Mouse (Mus musculus) right cerebral cortex, adult 2 months (tissue): ENCODE measurements around the gene Atp5e.
A peak's percentile ranks its signal among the peaks of the same experiment; 100 is the strongest.

Source experiments
- DNase-seq, 2 experiments: peaks; one replicate each; pipeline ENCODE4 v3.0.0; 2021 to 2022; ENCODE audit warnings: low spot score in 2 of 2

Atp5e gene

DNA sequence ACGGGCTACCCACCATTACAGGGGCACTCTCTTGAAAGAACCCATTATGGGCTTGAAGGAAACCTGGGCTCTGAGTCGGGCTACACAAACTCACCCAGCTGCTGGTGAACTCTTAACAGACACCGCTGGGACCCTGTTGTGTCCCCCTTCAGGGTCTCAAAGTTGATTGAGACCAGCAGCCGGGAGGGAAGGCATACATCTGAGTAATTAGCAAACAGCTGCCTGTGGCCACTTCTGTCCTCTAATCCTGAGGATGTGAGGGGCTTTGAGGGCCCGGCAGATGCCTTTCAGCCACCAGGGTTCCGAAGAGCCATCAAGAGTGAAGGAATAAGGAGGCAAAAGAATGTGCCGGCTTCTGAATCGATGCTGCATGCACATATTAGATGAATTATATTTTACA, 17.0 kb downstream of the Atp5e start:
- no peak for DNase-seq

DNA sequence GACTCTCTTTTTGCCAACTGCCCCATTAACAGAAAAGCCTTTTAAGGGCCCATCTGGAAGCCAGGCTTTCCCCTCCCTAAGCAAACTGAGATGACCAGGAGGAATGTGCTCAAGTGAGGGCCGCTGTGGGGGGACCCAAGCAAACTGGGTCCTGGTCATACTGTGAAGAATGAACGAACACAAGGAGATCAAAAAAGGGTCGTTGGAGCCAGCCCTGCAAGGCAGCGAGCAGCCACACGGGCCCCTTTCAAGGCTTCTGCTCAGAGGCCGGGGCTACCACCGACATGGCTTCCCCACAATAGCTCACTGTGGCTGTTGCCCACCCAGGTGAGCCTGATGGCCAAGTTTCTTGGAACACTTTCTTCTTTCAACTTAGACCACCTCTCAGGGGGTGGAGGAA, 17.4 kb downstream of the Atp5e start:
- no peak for DNase-seq

DNA sequence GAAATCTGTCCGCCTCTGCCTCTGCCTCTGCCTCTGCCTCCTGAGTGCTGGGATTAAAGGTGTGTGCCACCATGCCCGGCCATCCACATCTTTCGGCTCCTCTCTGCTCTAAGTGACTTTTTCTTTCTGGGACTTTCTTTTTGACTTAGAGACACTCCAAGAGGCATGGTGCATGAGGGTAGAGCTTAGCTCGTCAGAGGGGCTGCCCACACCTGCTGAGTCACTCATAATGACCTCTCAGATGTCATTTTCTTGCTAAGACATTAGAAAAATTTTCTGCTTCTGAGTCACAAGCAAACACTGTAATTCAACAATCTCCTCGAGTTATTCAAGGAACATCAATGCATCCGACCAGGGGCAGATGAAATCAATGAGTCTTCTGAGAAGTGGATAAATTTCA, 18.9 kb downstream of the Atp5e start:
- DNase-seq, result no peak

DNA sequence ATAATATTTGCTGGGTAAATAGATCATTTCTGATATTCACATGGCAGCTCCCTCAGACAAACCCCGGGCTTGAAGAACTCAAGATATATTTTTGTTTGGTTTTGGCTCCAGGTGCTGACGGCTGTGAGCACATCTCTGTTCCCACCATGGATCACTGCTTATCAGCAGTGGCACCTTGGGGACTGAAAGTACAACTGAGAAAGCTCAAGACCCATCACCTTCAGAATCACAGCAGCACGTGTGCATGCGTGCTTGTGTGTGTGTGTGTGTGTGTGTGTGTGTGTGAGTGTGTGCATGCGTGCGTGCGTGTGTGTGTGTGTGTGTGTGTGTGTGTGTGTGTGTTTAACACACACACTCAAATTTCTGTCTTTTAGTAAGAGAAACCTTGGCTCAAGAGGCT, 19.5 kb downstream of the Atp5e start:
- no peak for DNase-seq

DNA sequence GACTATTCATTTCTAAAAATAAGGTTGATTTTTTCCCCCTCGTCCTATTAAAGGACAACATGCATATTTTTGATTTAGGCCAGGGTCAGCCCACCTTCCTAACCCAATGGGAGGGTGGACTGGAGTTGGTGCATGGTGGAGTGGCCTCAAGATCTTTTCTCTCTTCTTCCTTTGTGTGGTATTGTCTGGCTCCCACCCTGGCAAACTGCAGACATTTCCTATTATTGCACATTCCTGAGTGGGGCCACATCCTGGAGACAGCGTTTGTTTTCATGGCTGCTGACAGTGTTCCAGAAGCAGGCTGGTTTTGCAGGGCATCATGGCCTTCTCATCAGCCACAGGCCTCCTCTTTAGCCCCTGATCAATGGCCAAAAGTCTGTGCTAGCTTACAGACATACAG, 20.9 kb downstream of the Atp5e start:
- no peak for DNase-seq

DNA sequence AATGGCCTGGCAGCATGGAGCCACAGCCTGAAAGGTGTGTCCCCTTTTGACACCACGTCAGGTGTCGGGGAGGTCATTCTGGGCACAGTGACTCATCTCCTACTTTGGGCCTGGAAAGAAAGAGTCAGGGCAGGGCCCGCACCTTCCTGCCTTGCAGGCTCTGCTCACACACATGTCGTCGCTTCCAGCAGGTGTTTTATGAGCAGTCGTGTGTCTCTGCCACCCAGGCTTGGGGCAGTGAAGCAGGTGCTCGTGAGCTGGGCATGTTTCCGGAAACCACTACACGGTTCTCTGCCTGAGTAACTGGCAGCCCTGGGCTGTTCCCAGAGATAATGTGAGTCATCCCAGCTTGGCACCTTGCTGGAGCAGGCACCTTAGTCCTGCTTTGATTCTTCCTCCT, 21.4 kb downstream of the Atp5e start:
- no peak for DNase-seq

DNA sequence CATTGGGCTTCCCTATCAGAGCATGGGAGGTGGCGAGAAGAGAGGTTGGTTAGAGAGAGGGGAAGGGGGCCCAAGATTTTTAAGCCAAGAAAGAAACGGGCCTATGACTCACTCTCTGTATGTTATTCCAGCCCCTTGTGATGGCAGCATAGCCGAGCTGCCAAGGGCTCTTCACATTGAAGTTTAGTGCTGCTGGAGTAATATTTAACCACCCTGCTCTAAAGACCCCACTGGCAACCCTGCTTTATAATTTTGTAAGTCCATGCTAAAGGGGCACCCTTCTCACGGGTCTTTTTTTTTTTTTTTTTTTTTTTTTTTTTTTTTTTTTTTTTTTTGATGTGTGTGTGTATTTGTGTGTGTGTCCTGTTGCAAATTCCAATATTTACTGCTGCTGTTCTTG, 22.0 kb downstream of the Atp5e start:
- no peak for DNase-seq

DNA sequence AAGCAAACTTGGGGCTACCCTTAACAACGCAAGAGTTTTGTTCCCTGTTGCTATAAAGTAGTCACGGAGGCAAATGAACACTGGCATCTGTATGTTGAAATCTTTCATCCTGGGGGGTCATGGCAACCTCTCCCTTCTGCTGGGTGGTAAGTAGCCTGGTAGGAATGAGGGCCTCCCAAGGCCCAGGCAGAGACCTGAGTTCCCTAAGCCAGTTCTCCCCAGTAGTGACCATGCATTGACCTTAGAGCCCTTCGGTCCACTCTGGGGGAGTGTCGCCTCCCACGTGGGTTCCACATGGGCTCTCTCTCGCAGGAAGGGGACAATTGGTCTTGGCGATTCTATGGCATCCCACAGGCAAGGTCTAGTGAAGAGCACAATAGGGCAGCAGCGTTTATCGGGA, 23.9 kb downstream of the Atp5e start:
- no peak for DNase-seq

DNA sequence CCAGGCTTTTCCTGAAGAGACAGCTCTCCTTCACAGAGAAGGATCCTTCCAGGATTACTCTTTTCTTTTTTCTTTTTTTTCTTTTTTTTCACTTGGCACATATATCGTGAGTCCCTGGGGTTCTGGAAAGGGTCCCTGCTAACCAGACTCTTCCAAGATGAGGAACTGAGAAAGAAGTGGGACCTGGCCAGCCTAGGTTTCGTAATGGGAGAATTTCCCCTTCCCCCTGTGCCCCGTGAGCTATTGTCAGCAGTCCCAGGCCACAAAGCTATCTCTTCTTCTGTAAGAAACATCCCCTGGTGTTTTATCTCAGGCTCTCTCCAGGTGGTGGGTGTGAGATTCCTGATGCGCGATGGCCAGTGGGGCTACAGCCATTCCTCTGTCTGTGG, 24.5 kb downstream of the Atp5e start:
- DNase-seq, result no peak

DNA sequence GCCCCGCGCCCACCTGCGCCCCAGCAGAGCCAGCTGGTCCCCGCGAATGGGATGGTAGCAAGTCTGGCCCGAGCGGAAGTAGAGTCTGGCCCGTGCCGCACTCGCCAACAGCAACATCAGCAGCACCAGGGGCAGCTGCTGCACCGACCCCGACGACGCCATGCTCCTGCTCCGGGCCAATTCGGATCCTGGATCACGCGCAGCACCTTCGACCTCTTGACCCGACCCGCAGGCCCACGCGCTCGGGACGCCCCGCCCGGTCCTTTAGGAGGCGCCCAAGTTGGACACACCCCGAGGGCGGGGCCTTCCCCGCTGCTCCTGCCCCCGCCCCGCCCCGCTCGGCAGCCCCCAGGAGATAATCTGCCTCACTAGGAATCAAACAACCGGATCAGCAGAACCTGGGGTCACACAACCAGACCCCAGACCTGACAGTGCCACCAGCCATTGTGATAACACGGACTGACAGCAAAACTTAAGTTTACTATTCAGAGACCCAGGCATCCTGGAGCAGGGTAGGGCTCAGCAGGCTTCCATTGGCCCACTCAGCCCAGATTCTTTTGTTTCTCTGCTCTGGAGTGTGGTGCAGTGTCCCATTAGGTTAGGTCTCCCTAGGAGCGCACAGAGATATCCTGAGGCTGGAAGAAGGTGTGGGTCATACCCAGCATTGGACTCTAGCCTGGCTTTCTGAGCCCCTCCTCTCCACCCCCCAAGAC, 25.0 kb downstream of the Atp5e start, which contains the start of gene Ctsz:
Gene Ctsz, minus strand, starts transcription at position 303 of the 713 bp plus-strand sequence.
- DNase-seq, result peak; percentile 19 to 43

DNA sequence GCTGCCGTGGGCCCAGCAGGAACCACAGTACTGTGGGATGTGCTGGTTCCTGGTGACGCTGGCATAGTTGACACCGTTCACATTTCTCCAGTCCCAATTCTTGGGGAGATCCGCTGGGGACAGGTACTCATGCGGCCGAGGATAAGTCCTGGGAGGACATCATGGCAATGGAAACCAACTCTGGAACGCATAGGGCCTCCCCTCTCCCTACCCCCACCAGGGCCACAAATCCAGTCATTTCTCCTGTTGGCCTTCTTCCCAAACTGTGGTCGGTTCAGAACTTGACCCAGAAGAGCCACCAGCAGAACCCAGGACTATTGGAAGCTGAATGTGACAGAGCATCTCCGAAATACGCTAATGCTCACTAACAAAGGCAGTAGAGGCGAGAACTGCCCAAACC, 25.7 kb downstream of the Atp5e start:
- no peak for DNase-seq

DNA sequence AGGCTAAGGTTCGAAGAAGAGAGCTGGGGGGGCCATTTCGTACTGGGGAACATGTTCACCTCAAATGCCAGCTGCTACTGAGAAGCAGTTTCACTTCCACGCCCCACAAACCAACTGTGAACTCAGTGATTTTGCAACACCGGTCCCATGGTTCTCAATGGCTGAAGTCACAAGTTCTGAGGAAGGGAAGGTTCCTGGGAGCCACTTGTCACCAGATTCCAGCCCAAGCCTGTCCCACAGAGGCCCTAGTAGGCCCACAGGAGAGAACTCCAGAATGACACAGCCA, 26.3 kb downstream of the Atp5e start:
- DNase-seq, result no peak

DNA sequence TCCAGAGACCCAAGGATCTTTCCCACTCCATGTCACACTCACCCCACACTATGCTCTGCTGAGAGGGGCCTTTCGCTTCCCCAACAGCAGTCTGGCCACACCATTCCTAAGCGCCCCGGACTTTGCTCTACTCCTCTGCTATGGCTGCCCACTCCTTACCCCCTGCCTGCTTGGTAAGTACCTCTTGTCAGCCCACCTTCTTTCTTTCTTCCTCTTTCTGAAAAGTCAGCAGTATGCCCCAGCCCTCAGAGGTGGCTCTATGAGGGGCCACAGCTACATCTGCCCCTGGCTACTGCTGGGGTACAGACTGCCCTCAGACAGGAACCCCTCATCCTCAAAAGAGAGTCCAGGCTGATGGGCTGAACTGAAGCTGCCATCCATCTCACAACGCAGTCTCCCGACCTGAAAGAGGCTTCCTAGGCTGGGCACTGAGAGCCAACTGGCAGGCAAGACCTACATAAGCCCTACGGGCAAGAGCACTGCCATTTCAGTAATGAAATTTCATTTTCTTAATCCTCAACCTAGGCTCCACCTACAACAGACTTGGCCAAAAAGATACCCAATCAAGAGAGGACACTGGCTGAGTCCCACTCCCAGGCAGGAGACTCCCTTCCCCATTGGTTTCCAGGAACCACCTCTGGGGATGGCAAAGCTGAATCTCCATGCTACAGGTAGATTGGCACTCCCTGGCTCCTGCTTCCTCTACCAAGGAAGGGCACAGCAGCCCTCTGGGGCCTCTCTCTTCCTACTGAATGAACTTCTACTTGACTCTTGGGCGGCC, 26.8 kb downstream of the Atp5e start:
- no peak for DNase-seq

DNA sequence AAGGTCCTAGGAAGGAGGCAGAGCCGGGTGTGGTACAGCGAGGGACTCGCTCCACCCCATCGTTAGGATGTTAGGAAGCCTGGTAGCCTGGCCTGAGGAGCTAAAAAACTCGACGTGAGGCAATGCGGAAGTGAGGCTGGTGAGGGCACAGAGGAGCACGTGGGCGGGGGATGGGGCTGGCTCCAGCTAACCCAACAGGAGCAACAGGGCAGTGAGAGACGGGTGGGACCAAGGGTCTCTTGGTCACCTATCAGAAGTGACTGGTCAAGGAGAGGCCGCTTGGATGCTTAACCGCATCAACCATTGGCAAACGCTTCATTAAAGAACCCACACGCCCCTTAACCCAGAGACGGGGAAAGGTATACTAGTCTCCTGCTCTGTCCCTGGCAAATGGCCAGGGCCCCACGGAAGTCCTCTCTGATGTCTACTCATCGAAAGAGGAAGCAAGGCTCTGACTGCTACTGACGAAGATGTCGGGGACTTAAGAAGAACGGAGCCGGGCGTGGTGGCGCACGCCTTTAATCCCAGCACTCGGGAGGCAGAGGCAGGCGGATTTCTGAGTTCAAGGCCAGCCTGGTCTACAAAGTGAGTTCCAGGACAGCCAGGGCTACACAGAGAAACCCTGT, 27.7 kb downstream of the Atp5e start:
- no peak for DNase-seq

DNA sequence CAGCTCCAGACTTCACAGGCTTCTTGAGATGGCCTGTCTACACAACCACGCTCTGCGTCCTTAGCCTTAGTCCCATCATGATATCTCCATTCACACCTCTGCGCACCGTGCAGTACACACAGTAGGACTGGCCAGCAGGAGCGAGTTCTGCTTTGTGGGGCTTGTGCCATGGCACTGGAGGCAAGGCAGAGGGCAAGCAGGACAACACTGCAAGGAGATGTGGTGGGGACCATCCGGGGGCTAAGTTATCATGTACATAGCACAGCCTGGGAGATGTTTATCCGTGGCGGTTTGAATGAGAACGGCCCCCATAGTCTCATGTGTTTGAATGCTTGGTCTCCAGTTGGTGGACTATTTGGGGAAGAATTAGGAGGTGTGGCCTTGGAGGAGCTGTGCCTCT, 29.0 kb downstream of the Atp5e start:
- DNase-seq, result no peak

DNA sequence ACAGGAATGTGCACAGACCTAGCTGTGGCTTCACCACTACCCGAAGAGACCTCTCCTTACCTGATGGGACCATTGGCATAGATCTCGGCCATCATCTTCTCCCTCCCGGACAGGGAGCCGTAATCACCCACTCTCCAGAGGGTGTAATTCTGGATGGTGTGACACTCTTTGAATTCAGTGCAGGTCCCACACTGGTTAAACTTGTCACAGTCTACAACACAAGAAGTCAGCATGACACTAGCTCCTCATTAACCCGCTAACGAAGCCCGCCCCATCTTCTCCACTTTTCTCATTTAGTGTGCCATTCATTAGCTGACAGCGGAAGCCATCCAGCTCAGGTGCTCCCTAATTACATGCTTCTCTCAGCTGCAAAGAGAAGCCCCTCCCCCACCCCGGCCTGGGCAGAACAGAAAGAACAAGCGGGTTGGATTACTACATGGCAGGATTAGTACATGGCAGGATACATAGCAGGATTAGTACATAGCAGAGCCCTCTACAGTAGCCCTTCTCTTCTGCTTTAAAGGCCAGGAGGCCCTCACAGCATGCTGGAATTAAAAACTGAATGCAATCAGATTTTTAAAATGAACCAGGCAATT, 34.8 kb downstream of the Atp5e start:
- DNase-seq, result no peak

DNA sequence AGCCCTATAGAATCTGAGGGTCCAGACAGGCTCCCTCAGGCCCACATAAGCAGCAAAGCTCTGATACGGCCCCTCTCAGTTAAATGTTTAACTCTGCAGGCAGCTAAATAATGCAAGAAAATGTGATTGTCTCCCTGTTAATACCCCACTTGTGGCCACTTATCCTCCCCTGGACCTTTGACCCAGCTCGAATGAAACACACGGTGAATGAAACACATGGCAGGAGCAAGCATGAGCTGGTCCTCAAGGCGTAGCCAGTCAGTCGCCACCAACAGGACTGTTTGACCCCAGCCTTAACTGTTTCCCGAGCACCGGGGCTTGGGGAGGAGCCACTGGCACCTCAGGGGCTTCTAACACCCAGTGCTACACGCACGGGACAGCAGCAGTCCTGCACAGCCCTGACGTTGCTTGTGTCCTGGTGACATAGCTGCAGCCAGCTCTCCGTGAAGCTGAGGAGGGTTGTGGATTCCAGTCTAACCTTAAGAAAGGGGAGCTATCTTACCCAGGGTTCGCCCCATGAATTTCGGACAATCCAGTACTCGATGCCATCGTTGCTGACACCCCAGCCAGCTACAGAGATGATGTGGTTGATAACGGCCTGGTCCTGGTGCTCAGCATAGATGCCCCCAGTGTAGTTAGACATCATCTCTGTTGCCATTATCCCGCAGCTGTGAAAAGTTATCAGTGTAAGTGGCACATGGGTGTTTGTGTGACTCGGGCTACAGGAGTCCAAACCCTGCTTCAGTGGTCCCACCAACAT, 35.6 kb downstream of the Atp5e start:
- DNase-seq, result no peak

DNA sequence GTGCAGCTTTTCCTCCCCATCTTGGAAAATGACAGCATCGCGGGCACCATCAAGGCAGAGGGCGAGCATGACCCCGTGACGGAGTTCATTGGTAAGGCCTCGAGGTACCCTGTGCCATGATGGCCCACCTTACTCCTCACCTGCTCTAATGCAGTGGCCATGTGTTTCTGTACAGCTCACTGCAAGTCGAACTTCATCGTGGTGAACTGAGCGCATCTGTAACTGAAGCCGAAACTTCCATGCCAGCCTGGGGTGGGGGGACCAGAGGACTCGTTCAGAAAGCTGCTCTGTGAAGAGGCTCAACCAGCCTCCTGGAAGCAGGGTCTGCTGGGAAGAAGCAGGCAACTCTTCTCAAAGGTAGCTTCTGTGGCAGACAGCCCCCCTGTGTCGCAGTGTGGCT, 37.0 kb downstream of the Atp5e start:
- no peak for DNase-seq

DNA sequence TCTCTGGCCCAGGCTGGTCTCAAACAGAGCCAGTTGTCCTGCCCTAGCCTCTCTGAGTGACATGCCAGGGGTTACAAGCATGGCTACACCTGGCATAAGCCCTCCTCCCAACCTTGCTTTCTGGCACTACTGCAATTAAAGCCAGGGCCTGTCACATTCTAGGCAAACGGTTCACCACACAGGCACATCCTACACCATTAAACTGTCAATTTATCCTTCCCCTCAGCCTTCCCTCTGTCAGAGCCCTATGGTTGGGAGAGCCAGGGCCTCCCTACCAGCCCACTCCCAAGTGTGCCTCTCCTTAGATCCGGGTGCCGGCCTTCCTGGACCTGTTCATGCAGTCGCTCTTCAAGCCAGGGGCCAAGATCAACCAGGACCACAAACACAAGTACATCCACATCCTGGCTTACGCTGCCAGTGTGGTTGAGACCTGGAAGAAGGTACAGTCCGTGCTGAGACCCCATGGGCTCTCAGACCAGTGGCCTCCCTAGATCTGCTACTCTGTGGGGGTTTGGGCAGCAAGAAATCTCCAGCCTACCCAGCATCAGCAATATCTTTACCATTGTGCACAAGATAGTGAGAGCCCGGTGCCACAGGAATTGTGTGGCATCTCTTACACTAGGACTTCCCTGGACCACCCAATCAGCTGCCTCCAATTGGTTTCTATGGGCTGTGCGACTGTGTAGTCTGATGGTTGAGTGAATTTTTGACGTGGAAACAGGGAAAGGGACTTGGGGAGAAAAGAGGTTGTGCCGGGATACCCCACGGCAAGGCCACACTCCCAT, 39.4 kb downstream of the Atp5e start:
- no peak for DNase-seq

DNA sequence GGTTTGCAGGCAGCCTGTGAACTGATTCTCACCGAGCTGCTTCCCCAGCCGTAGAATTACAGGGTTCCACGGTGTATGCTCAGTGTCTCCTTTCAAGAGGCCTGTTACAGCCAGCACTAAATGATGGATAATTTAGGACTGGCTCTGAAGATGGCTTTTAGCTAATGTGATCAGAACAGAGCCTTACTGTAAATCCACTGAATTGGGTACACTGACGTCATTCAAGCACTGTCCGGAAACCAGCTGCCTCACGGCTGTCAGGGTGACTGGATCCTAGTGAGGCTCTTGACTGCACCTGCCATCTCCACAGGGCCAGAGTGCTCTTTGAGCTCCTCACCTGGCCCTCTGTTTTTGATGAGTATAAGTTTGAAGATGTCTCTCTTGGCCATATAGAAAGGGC, 42.8 kb downstream of the Atp5e start:
- DNase-seq, result no peak

DNA sequence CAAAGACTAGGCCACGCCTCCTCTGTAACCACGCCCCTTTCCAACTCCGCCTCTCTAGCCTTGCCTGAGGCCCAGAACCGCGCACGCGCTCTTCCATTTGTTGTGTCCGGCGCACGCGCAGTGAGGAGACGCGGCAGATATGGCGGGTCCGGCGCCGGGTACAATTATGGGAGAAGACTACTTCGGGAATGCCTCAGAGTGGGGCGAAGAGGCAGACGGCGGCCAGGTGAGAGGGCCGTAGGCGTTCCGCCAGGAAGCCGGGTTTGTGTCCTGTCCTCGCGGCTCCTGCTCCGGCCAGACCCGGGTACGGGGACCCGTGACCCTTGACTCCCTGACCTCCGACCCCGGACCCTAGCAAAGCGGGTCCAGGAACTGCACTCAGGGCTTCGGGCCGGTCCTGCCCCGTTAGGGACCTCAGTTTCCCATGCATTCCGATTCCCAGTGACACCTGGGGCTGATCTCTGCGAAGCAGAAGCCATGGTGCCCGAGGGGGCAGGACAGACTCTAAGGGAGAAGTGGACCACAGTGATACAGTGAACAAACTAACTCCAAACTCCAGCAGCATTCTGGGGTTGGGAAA, 48.1 kb downstream of the Atp5e start, which contains the start of gene Nelfcd:
Gene Nelfcd, plus strand, starts transcription at position 74 of the 580 bp plus-strand sequence.
- peak; percentile 93 for DNase-seq
